Mouse (Mus musculus) MN1 (cell line): Measurements from ENCODE around the gene Gm21981.

Experiments
- DNase-seq: peaks from one replicate; pipeline ENCODE4 v3.0.0-alpha.2; 2016; ENCODE audit warnings: low spot score

The Gm21981 gene

GRCm38 (mm10) chr17:47694442-47694502 is at the start of gene Gm21981:
Gene Gm21981 (minus strand): TSS chr17:47694455.
- DNase-seq, result no peak

GRCm38 (mm10) chr17:47742991-47743734 is 48.9 kb upstream of the Gm21981 start:
- DNase-seq, result no peak

- DNase-seq, result no peak
Observed at GRCm38 (mm10) chr17:47740186-47740585, 45.9 kb upstream of the Gm21981 start.

DNA sequence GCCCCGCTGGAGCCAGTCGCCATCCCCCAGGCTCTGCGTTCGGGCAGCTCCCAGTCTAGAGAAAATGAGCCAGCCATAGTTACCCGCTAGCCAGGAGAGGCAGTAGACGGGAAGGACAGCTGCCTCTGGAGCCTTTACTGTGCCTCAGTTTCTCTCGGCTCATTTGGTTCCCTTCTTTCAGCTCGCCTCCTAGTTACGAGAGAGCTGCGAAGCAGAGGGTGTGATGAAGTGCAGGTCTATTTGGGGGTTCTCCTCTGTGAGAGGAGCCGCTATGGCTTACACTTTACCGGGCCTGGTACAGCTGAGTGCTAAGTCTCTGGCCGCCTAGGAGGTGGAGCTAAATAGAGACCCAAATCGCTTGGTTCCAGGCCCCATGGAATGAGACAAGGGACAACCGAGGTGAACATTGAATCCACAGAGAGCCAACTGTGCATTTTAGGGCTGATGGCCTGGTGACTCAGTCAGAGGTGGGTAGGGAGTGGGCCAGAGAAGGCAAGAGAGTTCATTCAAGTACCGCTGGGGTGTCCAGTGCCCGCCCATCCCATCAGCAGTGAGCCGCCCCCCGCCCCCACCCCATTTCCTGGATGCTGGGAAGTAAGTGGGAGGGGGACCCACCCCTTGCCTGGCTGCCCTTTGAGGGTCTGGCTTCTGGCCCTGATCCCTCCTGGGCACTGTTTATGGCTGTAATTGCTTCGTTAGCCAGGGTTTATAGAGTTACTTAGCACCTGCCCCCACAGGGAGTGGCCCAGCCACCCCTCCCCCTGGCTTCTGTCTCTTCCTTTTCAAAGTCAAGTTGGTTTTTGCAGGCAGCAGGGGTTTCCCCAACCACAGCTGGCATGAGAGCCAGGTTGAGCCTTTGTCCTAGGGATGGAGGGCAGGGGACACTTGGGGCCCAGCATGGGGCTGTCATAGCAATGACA is 44.9 kb upstream of the Gm21981 start:
- peak; percentile 71 for DNase-seq

DNA sequence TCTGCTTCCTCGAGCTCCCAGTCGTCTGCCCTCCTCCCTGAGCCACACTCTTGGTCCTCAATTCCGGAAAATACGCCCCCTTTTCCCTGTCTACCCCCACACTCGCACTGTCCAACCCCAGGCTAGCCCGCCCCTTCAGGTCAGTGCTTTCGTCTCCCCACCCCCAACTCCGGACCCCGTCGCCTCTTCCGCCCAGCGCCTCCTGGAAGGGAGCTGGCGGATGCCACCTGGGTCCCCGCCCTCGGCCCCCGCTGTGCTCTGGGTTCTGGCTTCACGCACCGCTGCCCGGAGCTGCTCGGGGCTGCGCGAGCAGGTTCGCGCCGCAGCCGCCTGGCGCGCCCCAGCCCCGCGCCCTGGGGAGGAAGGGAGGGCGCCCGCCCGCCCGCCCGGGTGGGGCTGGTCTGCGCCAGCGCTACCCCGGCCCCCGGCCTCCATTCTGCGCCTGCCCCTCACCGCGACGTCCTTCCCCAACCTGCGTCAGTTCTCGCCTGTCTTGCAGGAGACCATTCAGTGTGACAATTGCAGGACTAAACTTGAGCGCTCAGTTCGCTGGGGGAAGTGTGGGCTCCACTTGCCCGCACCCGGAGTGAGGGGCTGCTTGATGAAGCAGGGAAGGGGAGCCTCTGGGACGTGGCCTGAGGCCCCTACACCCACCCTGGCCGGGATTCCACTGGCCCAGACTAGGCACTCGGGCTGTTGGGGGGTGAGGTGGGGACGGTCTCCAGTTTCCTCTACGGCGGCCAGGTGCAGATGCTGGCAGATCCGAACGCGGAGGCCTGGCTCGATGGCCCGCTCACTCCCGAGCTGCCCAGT is 44.0 kb upstream of the Gm21981 start:
- peak; percentile 88 for DNase-seq

GRCm38 (mm10) chr17:47737271-47738065 is 43.2 kb upstream of the Gm21981 start:
- peak; percentile 90 for DNase-seq

GRCm38 (mm10) chr17:47736856-47737255 is 42.6 kb upstream of the Gm21981 start, which contains the start of gene Tfeb:
Gene Tfeb (plus strand): TSS chr17:47737030.
- peak; percentile 98 for DNase-seq

DNA sequence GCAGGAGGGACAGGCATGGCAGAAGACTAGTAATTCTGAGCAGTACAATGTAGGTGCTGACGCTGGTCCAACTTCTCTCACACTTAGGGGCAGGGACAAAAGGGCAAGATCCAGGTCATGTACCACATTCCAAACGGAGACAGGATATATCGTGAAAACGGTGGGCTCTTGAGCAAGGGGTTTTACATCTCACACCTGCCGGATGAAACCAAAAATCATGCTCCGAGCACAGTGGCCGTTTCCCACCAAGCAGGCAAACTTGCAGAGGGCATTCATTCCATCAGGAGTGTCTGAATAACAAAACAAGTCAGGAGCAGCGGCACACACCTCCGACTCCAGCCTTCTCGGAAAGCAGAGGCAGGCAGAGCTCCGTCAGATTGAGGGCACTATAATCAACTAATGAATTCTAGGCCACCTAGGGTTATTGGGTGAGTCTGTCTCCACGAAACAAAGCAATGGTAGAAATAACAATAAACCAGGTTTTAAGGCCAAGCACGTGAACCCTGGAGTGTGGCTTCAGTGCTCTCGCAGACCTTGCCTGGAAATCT is 41.4 kb upstream of the Gm21981 start:
- no peak for DNase-seq

DNA sequence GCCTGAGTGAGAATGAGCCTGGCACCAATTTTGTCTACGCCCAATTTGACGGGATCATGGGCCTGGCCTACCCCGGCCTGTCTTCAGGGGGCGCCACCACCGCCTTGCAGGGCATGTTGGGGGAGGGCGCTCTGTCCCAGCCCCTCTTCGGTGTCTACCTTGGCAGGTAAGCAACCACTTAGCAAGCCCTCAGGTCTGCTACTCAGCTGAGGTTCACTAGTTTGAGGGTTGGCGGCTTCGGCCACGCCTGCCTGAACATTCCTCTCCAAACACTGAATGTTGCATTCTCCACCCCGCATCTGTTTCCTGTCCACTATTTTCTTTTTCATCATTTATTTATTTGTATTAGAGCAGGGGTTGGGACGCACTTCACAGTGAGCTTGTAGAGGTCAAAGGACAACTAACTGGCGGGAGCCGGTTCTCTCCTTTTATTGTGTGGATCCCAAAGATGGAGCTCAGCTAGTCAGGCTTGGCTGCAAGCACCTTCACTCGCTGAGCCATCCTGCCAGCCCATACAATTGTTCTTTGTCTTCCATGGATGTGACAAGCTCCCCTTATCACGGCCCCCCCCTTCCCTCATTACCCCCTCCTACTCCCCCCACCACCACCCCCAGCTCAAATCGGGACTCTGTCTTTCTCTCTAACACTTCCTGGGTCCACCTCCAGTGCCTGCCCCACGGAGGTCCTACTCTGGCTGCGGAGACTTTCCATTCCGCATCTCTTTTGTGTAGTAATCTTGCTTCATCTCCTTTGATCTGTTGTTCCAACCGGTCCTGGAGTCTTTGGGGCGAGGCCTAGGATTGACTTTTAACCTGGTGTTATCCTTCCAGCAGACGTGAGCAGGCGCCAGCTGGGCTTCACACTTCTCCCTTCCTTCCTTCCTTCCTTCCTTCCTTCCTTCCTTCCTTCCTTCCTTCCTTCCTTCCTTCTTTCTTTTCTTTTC is 36.6 kb upstream of the Gm21981 start:
- DNase-seq, result no peak

DNA sequence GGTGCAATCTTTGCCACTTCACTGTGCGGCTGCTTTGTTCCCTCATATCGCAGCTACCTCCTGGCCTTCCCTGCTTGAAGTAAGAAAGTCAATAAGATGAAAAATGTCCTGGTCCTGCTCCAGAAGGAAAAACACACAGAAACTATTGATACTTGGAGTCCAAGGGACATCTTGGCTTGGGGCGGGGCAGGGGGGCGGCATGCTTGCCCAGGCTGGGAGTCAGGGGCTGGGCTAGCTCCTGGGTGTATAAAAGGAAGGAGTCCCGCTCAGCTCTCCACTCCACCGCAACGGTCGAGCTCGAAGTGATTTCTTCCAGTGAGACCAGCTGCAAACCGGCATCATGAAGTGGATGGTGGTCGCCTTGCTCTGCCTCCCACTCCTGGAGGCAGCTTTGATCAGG is 32.3 kb upstream of the Gm21981 start, which contains the start of gene Pgc:
Pgc (plus strand) TSS at position 277 of the 400 bp plus-strand sequence.
- no peak for DNase-seq

DNA sequence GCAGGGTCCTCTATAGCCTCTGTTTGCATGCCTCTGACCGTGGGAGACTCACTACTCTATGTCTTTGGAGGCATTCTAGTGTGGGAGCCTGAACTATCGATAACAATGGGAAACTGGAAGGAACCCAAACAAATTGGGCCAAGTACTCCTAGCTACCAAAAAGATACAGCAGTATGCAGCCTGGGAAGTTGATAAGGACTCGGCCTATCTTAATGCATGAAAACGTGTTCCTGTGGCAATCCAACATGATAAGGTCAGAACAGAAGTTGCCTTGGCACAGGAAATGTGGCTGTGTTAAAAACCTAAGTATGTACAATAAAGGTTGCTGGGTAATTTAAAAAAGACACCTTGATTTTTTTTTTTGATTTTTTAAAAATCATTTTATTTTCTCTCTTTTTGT is 26.9 kb upstream of the Gm21981 start:
- no peak for DNase-seq

DNA sequence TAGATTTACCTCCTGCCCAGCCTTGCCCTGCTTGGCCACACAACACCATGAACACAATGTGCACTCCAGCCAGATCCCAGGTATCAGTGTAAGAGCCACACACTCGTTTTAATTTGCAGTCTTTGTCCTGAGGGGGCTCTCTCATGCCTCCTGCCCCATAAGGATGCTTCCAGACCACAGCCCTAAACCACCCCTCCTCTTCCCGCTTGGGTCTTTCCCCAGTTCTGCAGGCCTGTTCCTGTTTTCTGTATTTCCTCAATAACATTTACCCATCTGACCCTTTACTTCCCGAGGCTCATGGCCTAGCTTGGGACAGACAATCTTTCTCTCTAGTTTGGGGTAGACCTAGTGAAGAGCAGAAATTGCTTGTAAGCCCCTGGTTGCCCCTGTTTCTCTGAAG is 20.8 kb upstream of the Gm21981 start:
- DNase-seq, result no peak

DNA sequence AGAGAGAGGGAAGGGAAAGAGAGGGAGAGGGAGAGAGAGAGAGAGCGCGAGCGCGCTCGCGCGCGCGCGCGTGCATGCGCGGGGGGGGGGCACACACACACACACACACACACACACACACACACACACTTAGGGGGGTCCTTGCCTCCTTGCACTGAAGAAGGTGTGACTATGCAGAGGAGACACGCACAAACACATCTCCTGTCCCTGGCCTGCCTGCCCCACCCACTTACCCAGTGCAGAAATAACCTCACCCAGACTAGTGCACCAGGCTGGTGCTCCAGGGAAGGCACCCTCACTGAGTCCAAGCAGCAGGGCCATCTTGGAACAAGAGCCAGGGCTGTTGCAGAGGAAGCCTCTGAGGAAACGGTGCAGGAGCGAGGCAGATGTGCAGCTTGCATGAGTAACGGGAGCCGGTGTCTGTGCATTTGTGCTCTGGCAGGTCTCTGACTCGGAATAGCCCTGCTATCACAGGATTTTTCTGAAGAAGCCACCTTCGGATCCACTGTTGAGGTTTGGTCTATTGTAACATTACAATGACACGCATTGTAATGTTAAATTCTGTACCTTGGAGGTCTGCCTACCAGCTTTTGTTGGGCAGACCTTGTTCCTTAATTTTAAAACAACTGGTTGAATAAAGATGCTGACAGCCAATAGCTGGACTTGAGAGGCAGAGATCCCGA is 18.8 kb upstream of the Gm21981 start:
- DNase-seq, result no peak

- DNase-seq, result no peak
Observed at GRCm38 (mm10) chr17:47711883-47712282, 17.6 kb upstream of the Gm21981 start.

DNA sequence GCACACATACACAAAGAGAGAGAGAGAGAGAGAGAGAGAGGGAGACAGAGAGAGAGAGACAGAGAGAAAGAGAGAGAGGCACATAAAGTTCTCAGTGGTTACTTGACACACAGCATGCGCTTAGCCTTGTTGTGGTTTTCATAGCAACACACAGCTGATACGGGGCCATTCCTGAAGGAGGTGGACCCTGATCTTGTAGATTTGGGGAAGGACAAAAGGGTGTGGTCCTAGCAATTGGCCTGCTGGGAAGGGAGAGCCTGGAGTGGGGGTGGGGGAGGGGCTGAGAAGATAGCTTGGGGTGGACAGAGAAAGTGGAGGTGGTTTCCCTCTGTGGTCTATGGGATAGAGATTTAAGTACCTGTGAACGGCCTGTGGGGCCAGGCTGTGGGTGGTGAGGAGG is 15.8 kb upstream of the Gm21981 start:
- DNase-seq, result no peak

- no peak for DNase-seq
Observed at GRCm38 (mm10) chr17:47708972-47709371, 14.7 kb upstream of the Gm21981 start.

- DNase-seq, result no peak
Observed at GRCm38 (mm10) chr17:47707961-47708360, 13.7 kb upstream of the Gm21981 start.

- no peak for DNase-seq
Observed at GRCm38 (mm10) chr17:47706196-47706595, 11.9 kb upstream of the Gm21981 start.

GRCm38 (mm10) chr17:47704692-47705091 is 10.4 kb upstream of the Gm21981 start:
- no peak for DNase-seq

DNA sequence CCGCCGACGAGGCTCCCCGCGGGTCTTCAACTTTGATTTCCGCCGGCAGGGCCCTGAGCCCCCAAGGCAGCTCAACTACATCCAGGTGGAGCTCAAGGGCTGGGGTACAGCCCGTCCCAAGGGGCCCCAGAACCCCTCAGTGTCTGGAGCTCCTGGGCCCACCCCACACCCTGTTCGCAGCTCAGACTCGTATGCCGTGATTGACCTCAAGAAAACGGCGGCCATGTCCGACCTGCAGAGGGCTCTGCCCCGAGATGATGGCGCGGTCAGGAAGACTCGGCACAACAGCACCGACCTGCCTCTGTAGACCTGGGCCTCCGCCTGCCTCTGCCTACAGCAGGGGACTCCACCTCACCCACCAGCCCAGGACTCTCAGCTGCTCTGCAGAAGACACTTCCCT is 9.3 kb upstream of the Gm21981 start:
- DNase-seq, result no peak
